Mouse (Mus musculus) midbrain, embryonic 12.5 days (tissue): ENCODE results near the gene Fcna. TPM values are rescaled to one million over a fixed set of nuclear protein-coding genes. Genes with fewer than 3 reads are reported as not detected.

ENCODE experiments used
- ATAC-seq: fragments of 200-750 bp; cut with Nextera tagmentation; 2 replicates; pipeline ENCODE4 v1.8.0; 2017; ENCODE audit warnings: low read depth, moderate TSS enrichment, moderate library complexity; ENCODE audit not compliant: low FRiP score
- H3K27ac ChIP-seq: fragments of 300-500 bp; sonication (generic); replicated peaks from 2 replicates; pipeline ENCODE4 v1.5.1; 2016; ENCODE audit warnings: mild to moderate bottlenecking
- H3K27me3 ChIP-seq: fragments of 300-500 bp; sonication (generic); 2 replicates; pipeline ENCODE4 v1.6.1; 2016; ENCODE audit warnings: mild to moderate bottlenecking
- H3K36me3 ChIP-seq: fragments of 300-500 bp; sonication (generic); 2 replicates; pipeline ENCODE4 v1.6.1; 2016
- H3K4me1 ChIP-seq: fragments of 300-500 bp; sonication (generic); 2 replicates; pipeline ENCODE4 v1.6.1; 2016
- H3K4me2 ChIP-seq: fragments of 300-500 bp; sonication (generic); replicated peaks from 2 replicates; pipeline ENCODE4 v1.6.1; 2016; ENCODE audit warnings: mild to moderate bottlenecking, moderate library complexity
- H3K4me3 ChIP-seq: fragments of 300-500 bp; sonication (generic); 2 replicates; pipeline ENCODE4 v1.5.1; 2016; ENCODE audit warnings: mild to moderate bottlenecking
- H3K9ac ChIP-seq: fragments of 300-500 bp; sonication (generic); replicated peaks from 2 replicates; pipeline ENCODE4 v1.6.1; 2016; ENCODE audit warnings: mild to moderate bottlenecking, moderate library complexity
- H3K9me3 ChIP-seq: fragments of 300-500 bp; sonication (generic); 2 replicates; pipeline ENCODE4 v1.6.1; 2016; ENCODE audit warnings: mild to moderate bottlenecking
- WGBS: fragments of 180-500 bp; shearing (Covaris S2); methylation state at CpG from one replicate; pipeline ENCODE4 v1.1.7; 2016; 5-methylcytosine and 5-hydroxymethylcytosine counted together
- polyA plus RNA-seq: library from polyadenylated mRNA; unstranded; fragments of >200 nt; fragmentation: Nextera tagmentation; extraction: Ambion mirVana; gene quantifications from 2 replicates; pipeline ENCODE4 v1.2.1, GENCODE M21; 2016

Gene Fcna
- polyA plus RNA-seq, 1 experiment from 2014 or later: 2.2 TPM

DNA sequence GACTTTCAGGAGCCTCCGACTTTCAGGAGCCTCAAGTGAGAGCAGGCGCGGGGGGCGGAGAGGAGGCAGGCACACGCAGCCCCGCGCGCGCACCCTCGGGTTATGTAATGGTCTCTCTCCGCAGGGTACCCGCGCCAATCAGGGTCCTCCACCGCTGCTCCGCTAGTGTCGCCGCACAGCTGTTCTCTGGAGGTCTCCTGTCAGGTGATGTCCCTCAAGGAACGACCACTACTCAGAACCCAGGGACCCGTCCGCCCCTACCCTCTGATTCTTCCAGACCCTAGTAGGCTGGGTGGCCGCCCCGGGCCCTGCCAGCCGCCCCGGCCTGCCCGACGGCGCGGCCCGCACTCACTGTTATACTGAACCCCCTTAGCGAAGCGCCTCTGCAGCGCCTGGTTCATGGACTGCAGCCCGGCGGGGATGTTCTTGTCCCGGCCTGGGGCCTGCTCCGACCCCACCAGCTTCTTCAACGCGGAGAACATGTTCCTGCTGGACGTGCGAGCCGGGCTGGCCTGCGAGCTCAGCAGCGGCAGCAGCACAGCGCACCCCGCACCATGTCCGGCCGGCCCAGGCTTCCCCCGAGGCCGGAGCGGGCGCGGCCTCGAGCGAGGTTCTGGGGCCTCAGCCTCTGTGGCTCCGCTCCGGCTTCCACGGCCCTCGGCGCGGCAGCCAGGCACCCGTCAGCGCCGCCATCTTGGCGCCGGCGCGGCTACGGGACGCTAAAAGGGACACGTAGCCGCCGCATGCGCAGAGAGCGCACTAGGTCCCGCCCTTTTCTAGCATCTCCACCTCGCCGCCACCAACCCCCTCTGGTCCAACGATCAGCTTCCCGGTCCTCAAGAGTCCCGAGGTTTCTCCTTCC is 19.8 kb downstream of the Fcna start, which contains the start of gene Rabl6:
Gene Rabl6, minus strand, starts transcription at position 761 of the 862 bp plus-strand sequence.
- under 1% methylated on average over 80 of the region's 80 CpGs for WGBS
- H3K36me3 ChIP-seq: no peaks in the 10 kb centered on the region
- H3K27ac ChIP-seq: peak within 1 kb of the TSS; percentile 94
- peak within 1 kb of the TSS; percentile 97 for H3K9ac ChIP-seq
- H3K4me2 ChIP-seq: peak within 1 kb of the TSS; percentile 71
- H3K4me3 ChIP-seq: peak within 1 kb of the TSS; percentile 98
- ATAC-seq: peak; percentile 91
- peaks cover 19% of the 10 kb centered on the region for H3K4me1 ChIP-seq
- H3K9me3 ChIP-seq: no peaks in the 10 kb centered on the region
- H3K27me3 ChIP-seq: peaks cover 23% of the 10 kb centered on the region

DNA sequence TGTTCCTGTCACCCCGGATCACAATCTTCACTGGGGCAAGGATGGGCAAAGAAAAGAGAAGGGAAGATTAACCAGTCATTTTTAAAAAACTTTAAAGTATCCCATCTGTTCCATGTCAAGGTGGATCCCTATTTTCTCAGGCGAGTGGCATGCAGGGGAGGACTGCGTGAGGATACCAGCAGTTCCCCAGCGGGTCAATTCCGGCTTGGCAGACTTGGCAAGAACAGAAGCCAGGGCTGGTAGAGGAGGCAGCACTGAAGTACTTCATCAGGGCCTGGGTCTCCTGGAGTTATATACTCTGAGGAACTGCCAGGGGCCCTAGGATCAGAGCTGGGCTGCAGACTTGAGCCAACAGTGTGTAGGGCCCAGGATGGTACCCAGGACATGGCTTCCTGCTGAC is 25.3 kb downstream of the Fcna start:
- no peak overlapping the region for H3K9ac ChIP-seq
- no peak overlapping the region for H3K4me2 ChIP-seq
- ATAC-seq: no peak
- H3K27ac ChIP-seq: no peak overlapping the region
- H3K27me3 ChIP-seq: no peaks in the 10 kb centered on the region
- no peaks in the 10 kb centered on the region for H3K9me3 ChIP-seq
- WGBS: 94% methylated on average over 5 of the region's 5 CpGs
- H3K4me1 ChIP-seq: peaks cover 14% of the 10 kb centered on the region
- no peak overlapping the region for H3K4me3 ChIP-seq
- peaks cover 48% of the 10 kb centered on the region for H3K36me3 ChIP-seq

DNA sequence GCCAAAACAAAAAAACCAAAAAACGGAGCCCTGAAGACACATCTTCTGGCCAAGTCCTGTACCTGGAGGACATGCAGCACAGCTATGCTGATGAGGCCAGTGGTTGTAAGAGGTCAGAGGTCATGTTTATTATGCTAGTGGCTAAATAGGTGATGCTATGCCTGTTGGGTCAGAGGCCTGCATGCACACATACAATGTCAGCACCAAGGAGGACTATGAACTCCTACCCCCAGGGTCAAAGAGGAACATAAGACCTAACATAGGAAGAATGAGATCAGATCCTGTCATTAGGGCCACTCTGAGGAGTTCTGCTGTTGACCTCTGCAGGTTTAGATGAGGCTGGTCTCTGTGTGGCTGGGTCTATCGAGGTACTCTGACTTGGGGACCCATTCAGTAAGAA is 27.8 kb downstream of the Fcna start:
- WGBS: 96% methylated on average over 2 of the region's 2 CpGs
- H3K9me3 ChIP-seq: no peaks in the 10 kb centered on the region
- H3K4me3 ChIP-seq: no peak overlapping the region
- no peaks in the 10 kb centered on the region for H3K27me3 ChIP-seq
- H3K4me1 ChIP-seq: no peaks in the 10 kb centered on the region
- ATAC-seq: no peak
- H3K36me3 ChIP-seq: peaks cover 73% of the 10 kb centered on the region
- no peak overlapping the region for H3K9ac ChIP-seq
- H3K27ac ChIP-seq: no peak overlapping the region
- H3K4me2 ChIP-seq: no peak overlapping the region

GRCm38 (mm10) chr2:25598749-25599148 is 29.1 kb downstream of the Fcna start:
- Histone ChIP-seq H3K9ac (no peak overlapping the region), H3K4me3 (no peak overlapping the region), H3K4me1 (no peaks in the 10 kb centered on the region), H3K27me3 (no peaks in the 10 kb centered on the region), H3K27ac (no peak overlapping the region), H3K36me3 (peaks cover 80% of the 10 kb centered on the region), H3K4me2 (no peak overlapping the region), H3K9me3 (no peaks in the 10 kb centered on the region)
- no peak for ATAC-seq
- 90% methylated on average over 1 of the region's 1 CpGs for WGBS

GRCm38 (mm10) chr2:25596765-25597510 is 30.9 kb downstream of the Fcna start:
- no peak overlapping the region for H3K4me2 ChIP-seq
- no peak overlapping the region for H3K4me3 ChIP-seq
- no peaks in the 10 kb centered on the region for H3K9me3 ChIP-seq
- no peak overlapping the region for H3K27ac ChIP-seq
- peaks cover 94% of the 10 kb centered on the region for H3K36me3 ChIP-seq
- WGBS: 98% methylated on average over 5 of the region's 5 CpGs
- H3K9ac ChIP-seq: no peak overlapping the region
- H3K4me1 ChIP-seq: no peaks in the 10 kb centered on the region
- no peaks in the 10 kb centered on the region for H3K27me3 ChIP-seq
- no peak for ATAC-seq

- no peak overlapping the region for H3K9ac ChIP-seq
- no peak overlapping the region for H3K4me3 ChIP-seq
- ATAC-seq: no peak
- WGBS: 89% methylated on average over 2 of the region's 2 CpGs
- H3K27me3 ChIP-seq: no peaks in the 10 kb centered on the region
- H3K36me3 ChIP-seq: peaks cover 87% of the 10 kb centered on the region
- no peaks in the 10 kb centered on the region for H3K9me3 ChIP-seq
- H3K4me1 ChIP-seq: no peaks in the 10 kb centered on the region
- no peak overlapping the region for H3K4me2 ChIP-seq
- no peak overlapping the region for H3K27ac ChIP-seq
Observed at GRCm38 (mm10) chr2:25591863-25592262, 36.0 kb downstream of the Fcna start.

DNA sequence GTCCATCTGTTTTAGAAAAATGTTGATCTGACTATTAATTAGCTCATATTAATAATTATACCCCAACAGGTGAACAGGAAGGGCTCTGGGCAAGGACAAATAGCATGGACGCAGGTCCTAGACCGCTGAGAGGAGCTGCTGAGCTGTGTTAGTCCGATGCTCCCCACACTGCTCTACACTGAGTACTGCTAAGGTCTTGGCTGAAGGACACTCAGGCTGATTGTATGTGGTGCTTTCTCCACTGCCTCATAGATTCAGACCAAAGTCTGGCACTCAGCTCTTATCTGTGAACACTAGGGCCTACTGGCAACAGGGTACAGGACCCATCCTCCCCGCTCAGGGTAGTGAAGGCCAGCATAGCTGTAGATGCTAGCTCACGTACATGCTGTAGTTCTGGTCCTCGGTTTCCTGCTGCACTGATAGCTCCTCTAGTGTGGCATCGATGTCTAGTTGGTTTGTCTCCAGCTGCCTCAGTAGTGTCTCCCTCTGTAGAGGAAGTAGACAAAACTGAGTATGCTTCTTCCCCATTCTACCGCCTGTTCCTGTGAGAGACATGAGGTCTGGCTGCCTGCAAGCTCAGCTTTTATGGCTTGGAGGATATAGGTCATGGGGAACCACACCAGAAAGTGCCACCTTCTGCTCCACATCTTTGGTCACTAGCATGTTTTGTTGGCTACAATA is 39.5 kb downstream of the Fcna start:
- Histone ChIP-seq H3K27me3 (no peaks in the 10 kb centered on the region), H3K4me1 (no peaks in the 10 kb centered on the region), H3K36me3 (peaks cover 90% of the 10 kb centered on the region), H3K27ac (no peak overlapping the region), H3K9ac (no peak overlapping the region), H3K4me2 (no peak overlapping the region), H3K4me3 (no peak overlapping the region), H3K9me3 (no peaks in the 10 kb centered on the region)
- ATAC-seq: no peak
- 93% methylated on average over 8 of the region's 8 CpGs for WGBS

DNA sequence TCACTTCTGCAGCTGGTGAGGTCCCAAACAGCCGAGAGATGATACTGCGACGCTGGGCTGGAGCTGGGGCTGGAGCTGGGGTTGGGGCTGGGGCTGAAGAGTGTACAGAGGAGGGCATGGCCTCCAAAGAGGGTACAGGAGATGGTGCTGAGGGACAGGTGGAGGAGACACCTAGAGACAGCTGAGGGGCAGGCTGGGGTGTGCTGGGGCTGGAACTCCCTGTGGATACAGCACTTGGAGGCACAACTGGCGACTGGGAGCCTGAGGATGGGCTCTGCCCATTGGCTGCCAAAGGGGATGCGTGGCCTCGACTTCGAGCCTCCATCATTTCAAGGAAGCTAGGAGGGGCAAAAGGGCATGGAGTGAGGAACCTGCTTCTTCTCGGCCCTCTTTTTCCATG is 40.5 kb downstream of the Fcna start:
- 89% methylated on average over 8 of the region's 8 CpGs for WGBS
- Histone ChIP-seq H3K36me3 (peaks cover 85% of the 10 kb centered on the region), H3K4me2 (no peak overlapping the region), H3K9ac (no peak overlapping the region), H3K27me3 (no peaks in the 10 kb centered on the region; the same call in 1 of the 2 replicates), H3K9me3 (no peaks in the 10 kb centered on the region), H3K4me1 (peaks cover 7% of the 10 kb centered on the region), H3K4me3 (no peak overlapping the region), H3K27ac (no peak overlapping the region)
- ATAC-seq: no peak

DNA sequence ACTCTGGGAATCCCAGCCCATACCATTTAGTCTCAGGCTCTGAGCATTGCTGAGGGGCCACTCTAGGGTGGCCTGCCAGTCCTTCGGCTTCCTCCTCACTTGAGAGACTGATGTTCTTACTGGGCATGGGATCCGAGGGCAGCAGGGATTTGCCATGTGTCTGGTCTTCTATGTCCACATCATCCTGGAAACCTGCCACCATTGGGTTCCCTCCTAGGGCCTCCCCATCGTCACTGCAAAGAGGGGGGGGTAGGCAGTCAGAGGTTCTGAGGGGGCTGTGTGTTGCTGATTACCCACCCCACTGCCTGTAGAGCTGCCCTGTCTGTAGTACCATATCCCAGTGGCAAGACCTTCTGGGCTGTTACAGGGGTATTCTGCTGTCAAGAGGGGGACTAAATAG is 42.2 kb downstream of the Fcna start:
- no peak overlapping the region for H3K4me3 ChIP-seq
- no peak for ATAC-seq
- H3K27ac ChIP-seq: no peak overlapping the region
- peaks cover 68% of the 10 kb centered on the region for H3K36me3 ChIP-seq
- H3K9ac ChIP-seq: no peak overlapping the region
- H3K9me3 ChIP-seq: no peaks in the 10 kb centered on the region
- peaks cover 9% of the 10 kb centered on the region for H3K27me3 ChIP-seq
- H3K4me2 ChIP-seq: no peak overlapping the region
- peaks cover 18% of the 10 kb centered on the region for H3K4me1 ChIP-seq
- WGBS: 90% methylated on average over 3 of the region's 3 CpGs

- Histone ChIP-seq H3K4me2 (no peak overlapping the region), H3K27ac (no peak overlapping the region), H3K27me3 (peaks cover 16% of the 10 kb centered on the region), H3K9me3 (no peaks in the 10 kb centered on the region), H3K4me1 (peaks cover 19% of the 10 kb centered on the region), H3K36me3 (peaks cover 61% of the 10 kb centered on the region), H3K4me3 (no peak overlapping the region), H3K9ac (no peak overlapping the region)
- 84% methylated on average over 4 of the region's 4 CpGs for WGBS
- ATAC-seq: no peak
Observed at GRCm38 (mm10) chr2:25584856-25585255, 43.0 kb downstream of the Fcna start.

GRCm38 (mm10) chr2:25584152-25584551 is 43.7 kb downstream of the Fcna start:
- no peak for ATAC-seq
- WGBS: 92% methylated on average over 3 of the region's 3 CpGs
- peaks cover 26% of the 10 kb centered on the region for H3K4me1 ChIP-seq
- H3K27ac ChIP-seq: no peak overlapping the region
- no peak overlapping the region for H3K9ac ChIP-seq
- no peak overlapping the region for H3K4me2 ChIP-seq
- H3K36me3 ChIP-seq: peaks cover 56% of the 10 kb centered on the region
- H3K9me3 ChIP-seq: no peaks in the 10 kb centered on the region
- H3K27me3 ChIP-seq: peaks cover 23% of the 10 kb centered on the region
- H3K4me3 ChIP-seq: no peak overlapping the region

- no peaks in the 10 kb centered on the region for H3K9me3 ChIP-seq
- H3K9ac ChIP-seq: no peak overlapping the region
- H3K27me3 ChIP-seq: peaks cover 29% of the 10 kb centered on the region
- no peak overlapping the region for H3K4me3 ChIP-seq
- no peak overlapping the region for H3K4me2 ChIP-seq
- H3K4me1 ChIP-seq: peaks cover 27% of the 10 kb centered on the region
- ATAC-seq: no peak
- WGBS: 77% methylated on average over 4 of the region's 4 CpGs
- no peak overlapping the region for H3K27ac ChIP-seq
- peaks cover 55% of the 10 kb centered on the region for H3K36me3 ChIP-seq
Observed at GRCm38 (mm10) chr2:25583571-25583970, 44.3 kb downstream of the Fcna start.
